Mouse (Mus musculus): Measurements from ENCODE around the gene Spem1. TPM values are rescaled to one million over a fixed set of nuclear protein-coding genes. Genes with fewer than 3 reads are reported as not detected.
A peak's percentile ranks its signal among the peaks of the same experiment; 100 is the strongest.

The Spem1 gene
- total RNA-seq, 2 experiments from 2014 or later = not detected

- peak; percentile 2; the same call in 1 of the 2 replicates for ATAC-seq (replicated peaks; ENCODE audit: low FRiP score, poor library complexity, severe bottlenecking)
Measured at GRCm38 (mm10) chr11:69837604-69837951, 15.6 kb upstream of the Spem1 start, which contains the start of gene Nlgn2. Gene Nlgn2, minus strand, starts transcription at chr11:69837784.

GRCm38 (mm10) chr11:69836703-69837576 is 15.0 kb upstream of the Spem1 start:
- no peak for ATAC-seq (replicated peaks; ENCODE audit: low FRiP score, poor library complexity, severe bottlenecking)

GRCm38 (mm10) chr11:69835966-69836335 is 14.0 kb upstream of the Spem1 start:
- no peak for ATAC-seq (replicated peaks; ENCODE audit: low FRiP score, poor library complexity, severe bottlenecking)

- no peak for ATAC-seq (replicated peaks; ENCODE audit: low FRiP score, poor library complexity, severe bottlenecking)
Measured at GRCm38 (mm10) chr11:69835326-69835965, 13.5 kb upstream of the Spem1 start.

DNA sequence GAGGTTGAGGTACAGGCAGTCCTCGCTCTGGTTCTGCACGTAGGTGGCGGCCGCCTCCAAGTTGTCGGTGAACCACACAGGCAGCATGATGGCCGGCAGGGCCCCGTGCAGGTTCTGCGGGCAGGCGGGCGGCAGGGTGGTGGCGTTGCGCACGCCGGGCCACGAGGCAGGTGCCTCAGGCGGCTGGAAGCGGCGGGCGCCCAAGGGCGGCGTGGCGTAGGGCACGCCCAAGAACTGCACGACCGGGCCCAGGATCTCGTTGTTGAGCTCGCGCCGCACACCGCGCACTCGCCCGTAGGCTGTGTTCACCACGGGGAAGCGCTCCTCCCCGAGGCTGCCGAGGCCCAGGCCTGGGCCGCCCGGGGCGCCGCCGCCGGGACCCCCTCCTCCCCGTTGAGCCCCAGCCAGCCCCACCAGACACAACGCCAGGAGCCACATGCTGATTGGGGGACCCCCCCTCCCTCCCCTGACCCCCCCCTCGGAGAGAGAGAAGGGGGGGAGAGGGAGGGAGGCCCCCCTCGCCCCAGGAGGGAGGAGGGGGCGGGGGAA is 12.1 kb upstream of the Spem1 start:
- ATAC-seq (replicated peaks; ENCODE audit: low FRiP score, poor library complexity, severe bottlenecking) = peak; percentile 55

GRCm38 (mm10) chr11:69833554-69833953 is 11.6 kb upstream of the Spem1 start:
- ATAC-seq (replicated peaks; ENCODE audit: low FRiP score, poor library complexity, severe bottlenecking) = no peak

- no peak for ATAC-seq (replicated peaks; ENCODE audit: low FRiP score, poor library complexity, severe bottlenecking)
Measured at GRCm38 (mm10) chr11:69828832-69829231, 6.9 kb upstream of the Spem1 start.

GRCm38 (mm10) chr11:69823456-69823855 is 1.5 kb upstream of the Spem1 start:
- no peak for ATAC-seq (replicated peaks; ENCODE audit: low FRiP score, poor library complexity, severe bottlenecking)

DNA sequence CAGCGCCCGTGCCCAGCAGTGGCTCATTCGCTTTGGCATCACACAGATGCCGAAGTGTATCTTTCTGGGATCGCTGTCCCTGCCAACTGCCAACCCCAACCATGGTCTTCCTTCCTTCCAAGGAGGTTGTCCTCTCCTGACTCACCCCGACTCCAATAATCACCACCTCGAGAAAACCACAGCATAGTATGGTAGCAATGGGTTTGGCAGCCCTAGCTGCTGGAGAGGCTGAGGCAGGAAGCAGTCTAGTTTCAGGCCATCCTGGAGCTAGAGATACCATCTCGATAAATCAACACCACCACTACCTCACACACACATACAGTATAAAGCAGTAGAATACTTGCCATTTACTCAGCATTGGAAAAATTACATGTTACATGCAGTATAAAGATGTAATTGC is 3.1 kb downstream of the Spem1 start:
- ATAC-seq (replicated peaks; ENCODE audit: low FRiP score, poor library complexity, severe bottlenecking) = no peak

- ATAC-seq (replicated peaks; ENCODE audit: low FRiP score, poor library complexity, severe bottlenecking) = no peak
Measured at GRCm38 (mm10) chr11:69818365-69818764, 3.6 kb downstream of the Spem1 start, which contains the start of gene Spem2. Gene Spem2, minus strand, starts transcription at chr11:69818465.

DNA sequence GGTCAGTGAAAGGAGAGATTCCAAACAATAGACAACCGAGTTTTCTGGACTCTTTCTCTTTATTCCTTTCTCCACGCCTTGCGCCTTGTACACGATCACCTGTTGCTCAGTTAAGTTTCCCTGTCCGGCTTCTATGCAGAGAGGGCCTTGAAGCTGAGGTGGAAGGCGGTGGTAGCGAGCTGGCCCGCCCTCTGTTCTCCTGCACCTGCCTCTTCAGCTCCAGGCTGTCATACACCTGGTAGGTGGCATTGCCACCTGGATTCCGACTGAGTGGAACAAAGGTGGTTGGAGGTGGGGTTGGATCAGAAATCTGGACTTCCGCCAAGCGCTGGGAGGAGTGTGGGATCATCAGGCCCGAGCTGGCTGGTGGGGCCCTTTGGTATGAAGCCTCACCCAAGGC is 5.5 kb downstream of the Spem1 start:
- ATAC-seq (replicated peaks; ENCODE audit: low FRiP score, poor library complexity, severe bottlenecking) = no peak

DNA sequence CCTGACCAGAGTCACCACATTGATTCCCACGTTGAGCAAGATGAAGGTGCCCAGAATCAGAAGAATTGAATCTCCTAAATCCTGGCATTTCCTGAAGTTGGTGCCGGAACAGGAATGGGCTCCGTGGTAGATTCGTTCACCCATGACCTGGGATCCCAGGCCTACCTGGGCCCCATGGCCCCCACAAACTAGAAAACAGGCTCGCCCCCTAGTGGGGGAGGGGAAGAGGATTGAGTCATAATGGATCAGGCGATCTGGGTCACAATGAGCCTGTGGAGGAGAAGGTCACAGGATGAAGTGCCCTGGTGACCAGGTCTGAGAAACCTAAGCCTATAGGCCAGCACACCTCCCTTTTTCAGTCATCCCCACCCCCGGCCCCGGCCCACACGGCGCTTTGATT is 6.8 kb downstream of the Spem1 start, which contains the start of gene Gm39566:
Gm39566 (minus strand) TSS at position 144 of the 400 bp plus-strand sequence.
- ATAC-seq (replicated peaks; ENCODE audit: low FRiP score, poor library complexity, severe bottlenecking) = no peak

GRCm38 (mm10) chr11:69810280-69810679 is 11.7 kb downstream of the Spem1 start:
- ATAC-seq (replicated peaks; ENCODE audit: low FRiP score, poor library complexity, severe bottlenecking) = no peak

GRCm38 (mm10) chr11:69807641-69808040 is 14.3 kb downstream of the Spem1 start:
- no peak for ATAC-seq (replicated peaks; ENCODE audit: low FRiP score, poor library complexity, severe bottlenecking)

- ATAC-seq (replicated peaks; ENCODE audit: low FRiP score, poor library complexity, severe bottlenecking) = no peak
Measured at GRCm38 (mm10) chr11:69806378-69806777, 15.6 kb downstream of the Spem1 start.

GRCm38 (mm10) chr11:69804972-69805909 is 16.7 kb downstream of the Spem1 start, which contains the start of gene Tmem102:
Gene Tmem102, minus strand, starts transcription at chr11:69805624.
- ATAC-seq (replicated peaks; ENCODE audit: low FRiP score, poor library complexity, severe bottlenecking) = no peak

- ATAC-seq (replicated peaks; ENCODE audit: low FRiP score, poor library complexity, severe bottlenecking) = no peak
Measured at GRCm38 (mm10) chr11:69804652-69804940, 17.4 kb downstream of the Spem1 start.

GRCm38 (mm10) chr11:69803786-69804651 is 18.0 kb downstream of the Spem1 start:
- 0 out of 2 replicates have a peak, but pooled peaks have one; percentile 49 for ATAC-seq (replicated peaks; ENCODE audit: low FRiP score, poor library complexity, severe bottlenecking)

DNA sequence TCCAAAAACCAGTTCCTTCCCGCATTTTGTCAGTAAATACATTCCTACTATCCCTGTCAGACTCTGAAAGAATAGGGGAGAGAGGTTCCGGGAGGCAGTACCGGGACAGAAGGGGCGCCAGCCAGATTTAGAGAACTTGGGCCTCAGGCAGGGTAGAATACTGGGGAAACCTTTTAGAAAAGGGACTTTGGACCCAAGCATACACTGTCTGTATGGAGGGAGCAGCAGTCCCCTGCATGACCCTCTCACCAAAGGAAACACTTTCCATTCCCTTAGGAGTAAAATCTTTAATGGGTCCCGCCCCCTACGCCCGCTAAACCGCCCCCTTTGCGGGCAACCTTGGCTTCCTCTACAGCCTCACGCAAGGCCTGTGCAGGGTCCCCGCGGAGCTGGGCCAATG is 18.7 kb downstream of the Spem1 start:
- no peak for ATAC-seq (replicated peaks; ENCODE audit: low FRiP score, poor library complexity, severe bottlenecking)
